Mouse (Mus musculus) liver, embryonic 11.5 days (tissue): ENCODE measurements around the gene Zfp770. TPM values are rescaled to one million over a fixed set of nuclear protein-coding genes. Genes with fewer than 3 reads are reported as not detected.

Experiments
- ATAC-seq: fragments of 200-750 bp; cut with Nextera tagmentation; replicated peaks from 2 replicates; pipeline ENCODE4 v1.8.0; 2017; ENCODE audit warnings: moderate number of reproducible peaks, mild to moderate bottlenecking, moderate TSS enrichment, moderate library complexity; ENCODE audit not compliant: low FRiP score
- DNase-seq: peaks from one replicate; pipeline ENCODE4 v3.0.0-alpha.2; 2017; ENCODE audit warnings: low spot score
- H3K27ac ChIP-seq: fragments of 300-500 bp; sonication (generic); 2 replicates; pipeline ENCODE4 v1.5.1; 2014; ENCODE audit warnings: mild to moderate bottlenecking, low read depth, low read length, control low read depth
- H3K27me3 ChIP-seq: fragments of 300-500 bp; sonication (generic); replicated peaks from 2 replicates; pipeline ENCODE4 v1.6.1; 2014; ENCODE audit warnings: low read length, mixed read lengths; ENCODE audit not compliant: control insufficient read depth, insufficient read depth
- H3K36me3 ChIP-seq: fragments of 300-500 bp; sonication (generic); 2 replicates; pipeline ENCODE4 v1.6.1; 2014; ENCODE audit warnings: mild to moderate bottlenecking, low read length, moderate library complexity, mixed read lengths; ENCODE audit not compliant: control insufficient read depth, insufficient read depth
- H3K4me1 ChIP-seq: fragments of 300-500 bp; sonication (generic); replicated peaks from 2 replicates; pipeline ENCODE4 v1.6.1; 2014; ENCODE audit warnings: low read length, mixed read lengths; ENCODE audit not compliant: control insufficient read depth, insufficient read depth
- H3K4me2 ChIP-seq: fragments of 300-500 bp; sonication (generic); 2 replicates; pipeline ENCODE4 v1.6.1; 2014; ENCODE audit warnings: mild to moderate bottlenecking, control low read depth, moderate library complexity
- H3K4me3 ChIP-seq: fragments of 300-500 bp; sonication (generic); 2 replicates; pipeline ENCODE4 v1.5.1; 2014; ENCODE audit warnings: low read depth, low read length, control low read depth
- H3K9ac ChIP-seq: fragments of 300-500 bp; sonication (generic); 2 replicates; pipeline ENCODE4 v1.6.1; 2014; ENCODE audit warnings: low read depth, low read length, control low read depth
- H3K9me3 ChIP-seq: fragments of 300-500 bp; sonication (generic); 2 replicates; pipeline ENCODE4 v1.6.1; 2016; ENCODE audit warnings: low read length, inconsistent platforms, mixed read lengths; ENCODE audit not compliant: control insufficient read depth
- WGBS: fragments of 180-500 bp; shearing (Covaris S2); extraction: QIAGEN DNeasy Blood & Tissue Kit; methylation state at CpG from one replicate; pipeline ENCODE4 v1.1.7; 2014; 5-methylcytosine and 5-hydroxymethylcytosine counted together
- polyA plus RNA-seq: library from polyadenylated mRNA; unstranded; fragments of >200 nt; fragmentation: Nextera tagmentation; extraction: Ambion mirVana; gene quantifications from 2 replicates; pipeline ENCODE4 v1.2.1, GENCODE M21; 2014

Gene Zfp770
- polyA plus RNA-seq = 4.4 and 4.9 TPM in 2 replicates

DNA sequence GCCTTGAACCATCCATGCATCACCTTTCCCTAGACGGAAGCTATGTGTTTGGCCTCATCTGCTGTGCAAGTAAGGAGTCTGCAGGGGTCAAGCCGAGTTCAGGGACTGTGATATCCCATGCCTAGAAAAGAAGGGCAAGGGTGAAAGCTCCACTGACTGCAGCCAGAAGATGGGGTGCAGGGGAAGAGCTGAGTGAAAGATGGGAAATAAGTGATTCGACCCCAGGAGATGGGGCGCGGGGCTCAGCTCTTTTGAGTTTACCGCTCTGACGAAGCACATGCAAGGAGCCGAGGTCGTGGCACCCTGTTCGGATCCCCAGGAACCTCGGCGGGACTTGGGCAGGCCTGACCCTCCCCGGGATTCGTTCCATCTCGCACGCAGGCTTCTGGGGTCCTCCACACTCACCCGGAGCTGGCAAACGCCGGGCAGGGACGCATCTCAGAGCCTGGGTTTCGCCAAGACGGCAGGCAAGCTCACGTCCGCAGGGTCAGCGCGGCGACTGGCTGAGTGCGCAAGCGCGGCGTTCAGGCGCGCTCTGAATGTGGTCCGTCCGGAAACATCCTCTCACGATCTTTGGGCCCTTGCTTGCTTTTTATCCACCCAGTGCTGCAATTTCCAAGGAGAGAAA is at the start of gene Zfp770:
Zfp770 (minus strand) TSS at position 538 of the 628 bp plus-strand sequence.
- Histone ChIP-seq H3K27me3 (no peaks in the 10 kb centered on the region), H3K4me2 (peak within 1 kb of the TSS; percentile 73), H3K9ac (peak within 1 kb of the TSS; percentile 92), H3K36me3 (peaks cover 6% of the 10 kb centered on the region; the same call in 1 of the 2 replicates), H3K27ac (0 out of 2 replicates have a peak within 1 kb of the TSS, but pooled peaks have one; percentile 40), H3K9me3 (no peaks in the 10 kb centered on the region), H3K4me3 (peak within 1 kb of the TSS; percentile 79), H3K4me1 (peaks cover 7% of the 10 kb centered on the region; the same call in 1 of the 2 replicates)
- under 1% methylated on average over 36 of the region's 36 CpGs for WGBS
- DNase-seq (peak; percentile 82), ATAC-seq (peak; percentile 95)

DNA sequence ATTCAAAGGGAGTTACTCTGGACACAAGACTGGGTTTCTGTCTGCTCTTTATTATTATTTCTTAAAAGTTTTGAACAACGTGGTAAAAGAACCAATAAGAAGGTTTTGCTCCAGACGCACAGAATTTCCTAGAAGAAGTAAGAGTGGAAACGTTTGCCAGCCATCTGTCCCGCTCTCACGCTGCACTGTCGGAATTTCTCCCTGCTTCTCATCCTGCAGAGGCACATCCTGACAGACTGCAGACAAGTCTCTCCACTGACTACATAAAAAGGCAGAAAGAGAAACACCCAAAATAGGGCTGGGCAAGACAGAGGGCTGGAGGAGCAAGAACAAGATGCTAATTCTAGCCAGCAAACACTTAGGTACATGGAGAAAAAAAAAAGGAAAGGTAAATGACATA is 48.2 kb upstream of the Zfp770 start:
- H3K4me1 ChIP-seq = no peaks in the 10 kb centered on the region
- H3K9me3 ChIP-seq = no peaks in the 10 kb centered on the region
- no peak overlapping the region for H3K9ac ChIP-seq
- ATAC-seq (no peak), DNase-seq (no peak)
- no peaks in the 10 kb centered on the region for H3K36me3 ChIP-seq
- no peak overlapping the region for H3K27ac ChIP-seq
- 63% methylated on average over 6 of the region's 6 CpGs for WGBS
- H3K4me3 ChIP-seq = no peak overlapping the region
- no peaks in the 10 kb centered on the region for H3K27me3 ChIP-seq
- no peak overlapping the region for H3K4me2 ChIP-seq

DNA sequence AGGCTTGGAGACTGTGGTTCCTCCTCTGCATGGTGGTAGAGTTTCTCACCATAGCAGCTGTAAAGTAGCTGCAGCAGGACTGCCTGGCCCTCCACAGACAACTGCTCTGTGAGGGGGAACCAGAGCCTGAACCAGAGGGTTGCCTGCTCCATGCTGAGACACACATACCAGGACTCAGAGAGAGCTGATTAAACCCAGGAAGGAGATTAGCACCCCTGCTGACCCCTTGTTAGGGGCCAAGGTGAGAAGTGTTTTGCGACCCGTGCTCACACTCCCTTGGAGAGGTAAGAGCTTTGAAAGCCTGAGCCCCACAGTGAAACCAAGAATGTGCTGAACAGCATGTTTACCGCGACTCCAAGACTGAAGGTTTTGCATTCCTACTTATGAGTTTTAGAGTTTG is 36.4 kb upstream of the Zfp770 start:
- no peaks in the 10 kb centered on the region for H3K4me1 ChIP-seq
- no peak overlapping the region for H3K4me2 ChIP-seq
- H3K27me3 ChIP-seq = 0 out of 2 replicates have a peak, but pooled peaks cover 3% of the 10 kb centered on the region
- H3K9ac ChIP-seq = no peak overlapping the region
- H3K4me3 ChIP-seq = no peak overlapping the region
- ATAC-seq (no peak), DNase-seq (no peak)
- WGBS = 9% methylated on average over 4 of the region's 4 CpGs
- H3K36me3 ChIP-seq = no peaks in the 10 kb centered on the region
- H3K27ac ChIP-seq = no peak overlapping the region
- H3K9me3 ChIP-seq = no peaks in the 10 kb centered on the region

GRCm38 (mm10) chr2:114236566-114236965 is 35.3 kb upstream of the Zfp770 start:
- 64% methylated on average over 1 of the region's 1 CpGs for WGBS
- Histone ChIP-seq H3K9me3 (no peaks in the 10 kb centered on the region), H3K27me3 (0 out of 2 replicates have a peak, but pooled peaks cover 3% of the 10 kb centered on the region), H3K4me2 (no peak overlapping the region), H3K27ac (no peak overlapping the region), H3K9ac (no peak overlapping the region), H3K36me3 (no peaks in the 10 kb centered on the region), H3K4me3 (no peak overlapping the region), H3K4me1 (no peaks in the 10 kb centered on the region)
- ATAC-seq = no peak
- DNase-seq = no peak

GRCm38 (mm10) chr2:114235584-114235983 is 34.3 kb upstream of the Zfp770 start:
- 74% methylated on average over 3 of the region's 3 CpGs for WGBS
- no peaks in the 10 kb centered on the region for H3K36me3 ChIP-seq
- no peaks in the 10 kb centered on the region for H3K4me1 ChIP-seq
- no peak overlapping the region for H3K27ac ChIP-seq
- H3K9me3 ChIP-seq = no peaks in the 10 kb centered on the region
- no peak for ATAC-seq
- H3K4me3 ChIP-seq = no peak overlapping the region
- no peak overlapping the region for H3K4me2 ChIP-seq
- 0 out of 2 replicates have a peak, but pooled peaks cover 3% of the 10 kb centered on the region for H3K27me3 ChIP-seq
- no peak for DNase-seq
- H3K9ac ChIP-seq = no peak overlapping the region

DNA sequence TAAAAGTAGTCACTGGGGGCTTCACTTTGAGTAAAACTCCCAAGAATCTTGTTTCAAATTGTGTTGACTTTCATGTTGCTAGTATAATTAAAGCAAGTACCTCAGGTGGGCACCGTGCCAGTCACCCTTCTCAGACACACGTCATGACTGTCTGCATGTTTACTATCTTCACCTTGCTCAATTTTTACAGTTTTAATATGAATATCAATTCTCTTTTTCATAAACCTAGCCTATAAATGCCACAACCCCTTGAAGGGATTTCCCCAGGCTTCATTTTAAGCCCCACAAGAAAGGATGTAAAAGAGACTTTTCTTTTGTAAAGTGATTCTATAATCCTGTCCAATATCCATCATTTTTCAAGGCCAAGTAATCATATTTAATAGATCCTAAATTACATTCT is 30.0 kb upstream of the Zfp770 start:
- 78% methylated on average over 2 of the region's 2 CpGs for WGBS
- Histone ChIP-seq H3K27ac (no peak overlapping the region), H3K9ac (no peak overlapping the region)

DNA sequence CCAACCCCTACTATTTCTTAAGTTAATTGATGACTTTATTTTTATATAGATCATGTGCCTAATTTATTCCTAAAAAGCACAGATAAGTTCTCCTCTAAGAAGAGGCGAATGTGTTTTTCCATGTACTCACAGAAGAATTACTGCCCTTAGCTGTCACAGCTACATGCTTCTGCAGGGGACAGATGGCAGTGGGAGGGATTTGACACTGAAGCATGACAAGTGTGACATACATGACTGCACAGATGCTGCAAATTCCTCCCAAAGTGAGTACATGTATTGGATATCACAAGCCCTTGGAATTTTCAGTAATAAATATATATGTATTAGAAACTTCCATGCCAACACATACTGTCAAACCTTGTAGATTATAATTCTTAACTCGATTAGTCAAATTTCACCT is 27.4 kb upstream of the Zfp770 start:
- H3K36me3 ChIP-seq = no peaks in the 10 kb centered on the region
- H3K4me1 ChIP-seq = no peaks in the 10 kb centered on the region
- H3K9ac ChIP-seq = no peak overlapping the region
- no peaks in the 10 kb centered on the region for H3K27me3 ChIP-seq
- H3K9me3 ChIP-seq = no peaks in the 10 kb centered on the region
- H3K27ac ChIP-seq = no peak overlapping the region
- H3K4me3 ChIP-seq = no peak overlapping the region
- DNase-seq (no peak), ATAC-seq (no peak)
- 78% methylated on average over 2 of the region's 2 CpGs for WGBS
- no peak overlapping the region for H3K4me2 ChIP-seq

More for the DNA sequence above, 30.0 kb upstream of the Zfp770 start:
- Histone ChIP-seq H3K9me3 (no peaks in the 10 kb centered on the region), H3K36me3 (no peaks in the 10 kb centered on the region), H3K27me3 (no peaks in the 10 kb centered on the region), H3K4me1 (no peaks in the 10 kb centered on the region), H3K4me3 (no peak overlapping the region), H3K4me2 (no peak overlapping the region)
- ATAC-seq = no peak
- no peak for DNase-seq

- H3K9me3 ChIP-seq = no peaks in the 10 kb centered on the region
- DNase-seq (no peak), ATAC-seq (no peak)
- H3K4me2 ChIP-seq = no peak overlapping the region
- H3K27me3 ChIP-seq = no peaks in the 10 kb centered on the region
- H3K36me3 ChIP-seq = no peaks in the 10 kb centered on the region
- H3K4me1 ChIP-seq = peaks cover 3% of the 10 kb centered on the region; the same call in 1 of the 2 replicates
- WGBS = 63% methylated on average over 6 of the region's 6 CpGs
- H3K4me3 ChIP-seq = no peak overlapping the region
- no peak overlapping the region for H3K9ac ChIP-seq
- H3K27ac ChIP-seq = no peak overlapping the region
Observed at GRCm38 (mm10) chr2:114205036-114205435, 3.8 kb upstream of the Zfp770 start.

DNA sequence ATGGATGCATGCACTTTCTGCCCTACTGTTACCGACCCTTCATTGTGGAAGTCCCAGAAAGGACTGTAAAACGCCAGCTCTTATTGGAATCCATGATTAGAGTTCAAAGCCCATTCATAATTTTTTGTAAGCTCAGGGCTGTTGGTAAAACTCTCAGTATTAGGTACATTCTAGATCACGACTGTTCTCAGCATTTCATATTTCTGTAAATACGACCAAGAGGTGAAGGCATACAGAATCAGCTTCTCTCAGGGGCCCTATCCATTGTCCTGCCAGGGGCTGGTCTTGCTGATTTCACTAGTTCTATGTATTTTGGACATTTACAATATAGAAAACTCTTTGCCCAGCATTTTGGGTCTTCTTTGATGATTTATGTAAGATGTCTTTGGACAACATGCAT is 305 bp upstream of the Zfp770 start:
- ATAC-seq (0 out of 2 replicates have a peak, but pooled peaks have one; percentile 2), DNase-seq (no peak)
- H3K9ac ChIP-seq = peak overlapping the region; percentile 92; the same call in 1 of the 2 replicates
- H3K4me3 ChIP-seq = peak overlapping the region; percentile 79
- no peaks in the 10 kb centered on the region for H3K9me3 ChIP-seq
- peaks cover 3% of the 10 kb centered on the region; the same call in 1 of the 2 replicates for H3K36me3 ChIP-seq
- 30% methylated on average over 4 of the region's 4 CpGs for WGBS
- no peak overlapping the region for H3K27ac ChIP-seq
- H3K4me1 ChIP-seq = peaks cover 7% of the 10 kb centered on the region; the same call in 1 of the 2 replicates
- peak overlapping the region; percentile 73 for H3K4me2 ChIP-seq
- no peaks in the 10 kb centered on the region for H3K27me3 ChIP-seq
